Mouse (Mus musculus) stomach, postnatal 0 days (tissue): ENCODE data around the gene Sbf2. TPM values are rescaled to one million over a fixed set of nuclear protein-coding genes. Genes with fewer than 3 reads are reported as not detected.

Experiments used
- ATAC-seq: fragments of 200-750 bp; cut with Nextera tagmentation; 2 replicates; pipeline ENCODE4 v1.8.0; 2017; ENCODE audit not compliant: low FRiP score, low TSS enrichment
- DNase-seq: peaks from one replicate; pipeline ENCODE4 v3.0.0-alpha.2; 2016; ENCODE audit warnings: low spot score
- H3K27ac ChIP-seq: fragments of 300-500 bp; sonication (generic); replicated peaks from 2 replicates; pipeline ENCODE4 v1.5.1; 2014; ENCODE audit warnings: mild to moderate bottlenecking, control low read depth
- H3K27me3 ChIP-seq: fragments of 300-500 bp; sonication (generic); 2 replicates; pipeline ENCODE4 v1.6.1; 2014; ENCODE audit warnings: low read length; ENCODE audit not compliant: control insufficient read depth, insufficient read depth
- H3K36me3 ChIP-seq: fragments of 300-500 bp; sonication (generic); 2 replicates; pipeline ENCODE4 v1.6.1; 2014; ENCODE audit warnings: low read length, mixed read lengths; ENCODE audit not compliant: control insufficient read depth, insufficient read depth
- H3K4me1 ChIP-seq: fragments of 300-500 bp; sonication (generic); replicated peaks from 2 replicates; pipeline ENCODE4 v1.6.1; 2014; ENCODE audit warnings: antibody characterized with exemption; ENCODE audit not compliant: control insufficient read depth, insufficient read depth
- H3K4me2 ChIP-seq: fragments of 300-500 bp; sonication (generic); replicated peaks from 2 replicates; pipeline ENCODE4 v1.6.1; 2014; ENCODE audit warnings: low read depth, mild to moderate bottlenecking, control low read depth, moderate library complexity
- H3K4me3 ChIP-seq: fragments of 300-500 bp; sonication (generic); 2 replicates; pipeline ENCODE4 v1.5.1; 2014; ENCODE audit warnings: low read depth, low read length, control low read depth
- H3K9ac ChIP-seq: fragments of 300-500 bp; sonication (generic); 2 replicates; pipeline ENCODE4 v1.6.1; 2014; ENCODE audit warnings: mild to moderate bottlenecking, low read length, control low read depth, mixed read lengths
- H3K9me3 ChIP-seq: fragments of 300-500 bp; sonication (generic); 2 replicates; pipeline ENCODE4 v1.6.1; 2016; ENCODE audit warnings: low read length; ENCODE audit not compliant: control insufficient read depth
- CTCF ChIP-seq: IDR thresholded peaks from 2 replicates; pipeline ENCODE4 v1.5.1; 2016; ENCODE audit warnings: antibody characterized with exemption, low read depth, mild to moderate bottlenecking, moderate library complexity
- EP300 ChIP-seq: optimal IDR thresholded peaks from 2 replicates; pipeline ENCODE3; 2016; ENCODE audit warnings: antibody characterized with exemption
- WGBS: fragments of 180-500 bp; shearing (Covaris S2); extraction: QIAGEN DNeasy Blood & Tissue Kit; methylation state at CpG from one replicate; pipeline ENCODE4 v1.1.7; 2014; 5-methylcytosine and 5-hydroxymethylcytosine counted together
- polyA plus RNA-seq: library from polyadenylated mRNA; unstranded; fragments of >200 nt; fragmentation: Nextera tagmentation; extraction: Ambion mirVana; gene quantifications from 2 replicates; pipeline ENCODE4 v1.2.1, GENCODE M21; 2015

The Sbf2 gene
- polyA plus RNA-seq, 1 experiment from 2014 or later: 14.9 TPM

DNA sequence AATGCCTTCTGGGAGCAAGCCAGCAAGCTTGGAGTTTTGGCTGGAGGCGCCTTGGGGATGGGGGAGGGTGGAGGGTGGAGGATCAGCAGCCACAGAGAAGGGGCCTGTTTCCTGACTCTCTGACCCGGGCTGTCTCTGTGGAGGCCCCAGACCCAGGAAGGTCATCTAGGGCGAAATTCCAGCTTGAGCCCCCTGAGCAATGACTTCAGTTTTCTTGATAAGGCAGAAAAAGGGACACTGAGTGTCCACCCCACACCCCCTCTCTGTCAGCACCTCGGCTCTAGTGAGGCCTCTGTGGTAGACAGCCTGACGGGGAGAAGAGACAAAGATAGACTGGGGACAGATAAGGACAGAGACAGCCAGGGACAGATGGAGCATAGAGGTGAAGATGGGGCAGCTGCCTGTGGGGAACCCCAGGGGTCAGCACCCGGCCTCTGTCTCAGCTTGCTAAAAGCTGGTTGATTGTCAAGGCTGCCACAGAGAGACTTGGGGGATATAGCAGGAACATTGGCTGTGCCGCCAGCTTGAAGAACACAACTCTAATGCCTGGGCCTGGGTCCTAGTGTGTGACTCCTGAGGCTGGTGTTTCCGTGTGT lies 327.1 kb downstream of the Sbf2 start:
- DNase-seq (no peak), ATAC-seq (no peak; the same call in 1 of the 2 replicates)
- Histone ChIP-seq H3K9ac (peak overlapping the region; percentile 8; the same call in 1 of the 2 replicates), H3K4me3 (no peak overlapping the region), H3K4me2 (no peak overlapping the region), H3K27me3 (no peaks in the 10 kb centered on the region), H3K27ac (peak overlapping the region; percentile 87), H3K4me1 (peaks cover 2% of the 10 kb centered on the region; the same call in 1 of the 2 replicates), H3K9me3 (no peaks in the 10 kb centered on the region), H3K36me3 (no peaks in the 10 kb centered on the region)
- WGBS: 67% methylated on average over 8 of the region's 8 CpGs
- TF ChIP-seq CTCF: no peak

DNA sequence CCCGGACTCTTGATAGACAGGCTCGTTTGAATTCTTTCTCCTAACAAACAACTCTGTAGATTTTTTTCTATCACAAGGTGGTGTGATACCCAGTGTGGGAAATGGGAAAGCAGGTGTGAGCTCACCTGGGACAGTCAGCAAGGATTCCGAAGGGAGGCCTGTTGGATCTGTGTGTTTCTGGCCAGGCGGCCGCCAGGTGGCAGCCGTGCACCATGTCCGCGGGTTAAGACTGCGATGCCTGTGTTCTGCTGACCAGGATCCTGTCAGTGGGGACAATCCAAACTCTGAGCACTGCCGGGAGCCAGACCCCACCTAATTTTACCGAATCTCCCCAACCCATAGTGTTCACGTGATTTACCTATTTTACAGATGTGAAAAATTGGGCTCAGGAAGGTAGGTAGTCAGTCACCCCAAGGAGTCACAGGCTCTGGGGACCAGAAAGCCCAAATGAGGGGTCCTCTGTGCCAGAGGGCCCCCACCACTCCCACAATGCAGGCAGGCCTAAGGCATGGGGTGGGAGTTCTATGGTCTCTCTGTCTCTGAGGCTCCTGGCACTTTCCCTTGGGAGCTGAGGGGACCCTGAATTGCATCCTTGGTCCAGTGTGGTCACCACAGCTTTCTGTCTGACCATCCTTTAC lies 327.8 kb downstream of the Sbf2 start:
- H3K9ac ChIP-seq: peak overlapping the region; percentile 8; the same call in 1 of the 2 replicates
- no peak overlapping the region for H3K4me2 ChIP-seq
- H3K27me3 ChIP-seq: no peaks in the 10 kb centered on the region
- DNase-seq: peak; percentile 90
- WGBS: 7% methylated on average over 12 of the region's 12 CpGs
- H3K4me1 ChIP-seq: peaks cover 2% of the 10 kb centered on the region; the same call in 1 of the 2 replicates
- H3K27ac ChIP-seq: no peak overlapping the region
- TF ChIP-seq CTCF (peak; percentile 95), EP300 (no peak)
- H3K36me3 ChIP-seq: 0 out of 2 replicates have a peak, but pooled peaks cover 5% of the 10 kb centered on the region
- H3K9me3 ChIP-seq: no peaks in the 10 kb centered on the region
- no peak overlapping the region for H3K4me3 ChIP-seq
- peak; percentile 57; the same call in 1 of the 2 replicates for ATAC-seq

DNA sequence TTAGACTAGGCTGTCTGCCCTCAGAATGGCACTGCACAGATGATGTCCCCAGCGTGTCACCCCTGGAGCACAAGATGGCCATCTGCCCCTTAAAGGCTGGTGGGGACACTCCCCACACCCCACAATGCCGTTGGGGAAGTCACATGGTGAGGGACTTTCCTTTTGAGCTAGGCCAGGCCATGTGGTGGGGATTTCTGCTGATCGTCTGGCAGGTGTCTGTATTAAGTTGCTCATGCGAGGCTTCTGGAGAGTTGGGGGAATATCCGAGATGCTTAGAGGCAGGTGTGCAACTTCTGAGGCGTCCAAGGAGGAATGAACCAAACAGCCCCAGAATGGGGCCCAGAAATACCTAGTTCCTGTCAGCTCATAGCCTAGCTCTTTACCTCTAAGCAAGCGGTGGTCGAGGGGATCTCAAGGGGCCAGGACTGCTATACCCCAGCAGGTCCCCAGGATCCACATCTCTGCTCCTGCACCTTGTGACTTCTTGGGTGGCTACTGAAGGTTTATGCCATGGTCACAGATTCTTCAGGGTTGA lies 328.5 kb downstream of the Sbf2 start:
- TF ChIP-seq CTCF (no peak), EP300 (no peak)
- Histone ChIP-seq H3K36me3 (peaks cover 5% of the 10 kb centered on the region; the same call in 1 of the 2 replicates), H3K4me3 (no peak overlapping the region), H3K4me2 (no peak overlapping the region), H3K27ac (no peak overlapping the region), H3K4me1 (peaks cover 2% of the 10 kb centered on the region; the same call in 1 of the 2 replicates), H3K9me3 (no peaks in the 10 kb centered on the region), H3K27me3 (no peaks in the 10 kb centered on the region), H3K9ac (no peak overlapping the region)
- DNase-seq (no peak), ATAC-seq (no peak)
- 80% methylated on average over 8 of the region's 8 CpGs for WGBS

DNA sequence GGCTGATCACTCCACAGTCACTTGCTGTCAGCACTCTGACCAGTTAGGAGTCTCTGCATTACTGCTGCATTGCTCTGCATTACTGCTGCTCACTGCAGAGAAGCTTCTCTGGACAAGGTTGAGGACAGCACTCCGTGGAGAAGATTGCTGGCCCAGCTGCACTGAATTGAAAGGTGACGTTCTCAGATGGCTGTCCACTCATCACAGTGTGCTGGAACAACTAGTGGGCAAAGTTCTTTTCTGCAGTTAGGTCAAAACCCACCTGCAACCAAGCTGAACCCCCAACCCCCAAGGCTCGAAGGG lies 328.9 kb downstream of the Sbf2 start:
- TF ChIP-seq EP300 (no peak), CTCF (no peak)
- Histone ChIP-seq H3K9ac (no peak overlapping the region), H3K36me3 (peaks cover 8% of the 10 kb centered on the region; the same call in 1 of the 2 replicates), H3K4me2 (no peak overlapping the region), H3K9me3 (no peaks in the 10 kb centered on the region), H3K4me1 (peaks cover 2% of the 10 kb centered on the region; the same call in 1 of the 2 replicates), H3K27me3 (no peaks in the 10 kb centered on the region), H3K27ac (no peak overlapping the region), H3K4me3 (no peak overlapping the region)
- 75% methylated on average over 3 of the region's 3 CpGs for WGBS
- DNase-seq: no peak
- no peak for ATAC-seq

DNA sequence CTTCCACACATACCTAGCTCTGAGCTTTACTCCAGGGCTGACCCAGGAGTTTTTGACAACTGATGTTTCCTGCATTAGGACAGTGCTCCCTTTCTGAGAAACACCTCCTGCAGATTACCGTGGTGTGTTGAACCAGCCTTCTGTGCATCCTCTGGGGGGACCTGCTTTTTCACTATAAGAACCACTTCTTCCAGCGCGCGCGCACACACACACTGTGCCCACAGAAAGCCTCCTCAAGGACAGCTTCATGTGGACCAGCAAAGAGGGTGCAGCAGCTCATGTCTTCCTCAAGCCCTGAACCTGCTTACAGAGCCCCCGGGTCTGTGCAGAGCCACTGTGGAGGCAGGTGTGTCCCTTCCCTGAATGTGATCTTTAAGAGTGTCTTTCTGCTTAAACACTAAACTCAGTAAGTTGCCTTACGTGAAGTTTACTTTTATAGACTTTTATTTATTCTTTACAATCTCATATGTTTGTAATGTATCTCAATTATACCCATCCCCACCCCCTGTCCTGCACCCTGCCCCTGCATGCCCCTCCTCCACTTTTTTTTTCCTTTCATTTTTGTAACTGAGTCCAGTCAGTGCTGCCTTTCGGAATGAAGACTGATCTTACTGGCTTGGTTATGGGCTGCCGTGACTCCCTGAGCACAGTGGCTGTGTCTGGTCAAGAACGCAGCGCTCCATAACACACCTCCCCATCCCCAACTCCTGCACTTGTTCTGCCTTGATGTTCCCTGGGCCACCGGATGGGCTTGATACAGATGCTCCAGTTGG lies 329.5 kb downstream of the Sbf2 start:
- Histone ChIP-seq H3K9me3 (no peaks in the 10 kb centered on the region), H3K27ac (no peak overlapping the region), H3K27me3 (no peaks in the 10 kb centered on the region), H3K4me2 (no peak overlapping the region), H3K36me3 (peaks cover 9% of the 10 kb centered on the region; the same call in 1 of the 2 replicates), H3K4me1 (peaks cover 2% of the 10 kb centered on the region; the same call in 1 of the 2 replicates), H3K4me3 (no peak overlapping the region), H3K9ac (no peak overlapping the region)
- no peak for TF ChIP-seq CTCF
- no peak for TF ChIP-seq EP300
- no peak for ATAC-seq
- WGBS: 90% methylated on average over 12 of the region's 12 CpGs
- no peak for DNase-seq
